Mouse (Mus musculus) c-Kit-positive CD71-positive TER-119-negative erythroid progenitor cells, embryonic 14.5 days (primary cell): Measurements from ENCODE around the gene Tmem120b.
A peak's percentile ranks its signal among the peaks of the same experiment; 100 is the strongest.

Experiments used
- DNase-seq: peaks from one replicate; pipeline ENCODE4 v3.0.0-alpha.2; 2013; ENCODE audit warnings: low read depth

Gene Tmem120b

GRCm38 (mm10) chr5:123068115-123068514 is at the start of gene Tmem120b:
Gene Tmem120b, plus strand, starts transcription at chr5:123068415.
- DNase-seq: no peak

- DNase-seq: no peak
Observed at GRCm38 (mm10) chr5:123019336-123020016, 48.7 kb upstream of the Tmem120b start.

- DNase-seq: no peak
Observed at GRCm38 (mm10) chr5:123020426-123020825, 47.8 kb upstream of the Tmem120b start.

- DNase-seq: no peak
Observed at GRCm38 (mm10) chr5:123021438-123021837, 46.8 kb upstream of the Tmem120b start.

GRCm38 (mm10) chr5:123023049-123023448 is 45.2 kb upstream of the Tmem120b start:
- no peak for DNase-seq

GRCm38 (mm10) chr5:123024312-123024711 is 43.9 kb upstream of the Tmem120b start:
- no peak for DNase-seq

- DNase-seq: no peak
Observed at GRCm38 (mm10) chr5:123024965-123025573, 43.1 kb upstream of the Tmem120b start.

GRCm38 (mm10) chr5:123026414-123026813 is 41.8 kb upstream of the Tmem120b start:
- no peak for DNase-seq

- DNase-seq: no peak
Observed at GRCm38 (mm10) chr5:123027436-123027835, 40.8 kb upstream of the Tmem120b start.

- no peak for DNase-seq
Observed at GRCm38 (mm10) chr5:123029729-123030128, 38.5 kb upstream of the Tmem120b start.

GRCm38 (mm10) chr5:123031312-123031711 is 36.9 kb upstream of the Tmem120b start:
- no peak for DNase-seq

GRCm38 (mm10) chr5:123033646-123034160 is 34.5 kb upstream of the Tmem120b start:
- no peak for DNase-seq

- DNase-seq: no peak
Observed at GRCm38 (mm10) chr5:123035089-123035488, 33.1 kb upstream of the Tmem120b start.

GRCm38 (mm10) chr5:123035564-123035963 is 32.7 kb upstream of the Tmem120b start:
- no peak for DNase-seq

- no peak for DNase-seq
Observed at GRCm38 (mm10) chr5:123038115-123038514, 30.1 kb upstream of the Tmem120b start.

GRCm38 (mm10) chr5:123039120-123039752 is 29.0 kb upstream of the Tmem120b start:
- DNase-seq: peak; percentile 75

- DNase-seq: no peak
Observed at GRCm38 (mm10) chr5:123040796-123041195, 27.4 kb upstream of the Tmem120b start.

- DNase-seq: no peak
Observed at GRCm38 (mm10) chr5:123043856-123044255, 24.4 kb upstream of the Tmem120b start.

GRCm38 (mm10) chr5:123045561-123046295 is 22.5 kb upstream of the Tmem120b start:
- DNase-seq: no peak

GRCm38 (mm10) chr5:123046916-123047315 is 21.3 kb upstream of the Tmem120b start, which contains the start of gene Morn3:
Gene Morn3, minus strand, starts transcription at chr5:123047016.
- DNase-seq: no peak

GRCm38 (mm10) chr5:123049271-123049670 is 18.9 kb upstream of the Tmem120b start:
- no peak for DNase-seq

GRCm38 (mm10) chr5:123050918-123051317 is 17.3 kb upstream of the Tmem120b start:
- no peak for DNase-seq
